Mouse (Mus musculus) midbrain, embryonic 11.5 days (tissue): ENCODE results near the gene Aacs. TPM values are rescaled to one million over a fixed set of nuclear protein-coding genes. Genes with fewer than 3 reads are reported as not detected.

ENCODE experiments used
- ATAC-seq: fragments of 200-750 bp; cut with Nextera tagmentation; 2 replicates; pipeline ENCODE4 v1.8.0; 2017; ENCODE audit warnings: moderate TSS enrichment, moderate library complexity; ENCODE audit not compliant: low FRiP score
- DNase-seq: peaks from one replicate; pipeline ENCODE4 v3.0.0; 2015; ENCODE audit warnings: low spot score; ENCODE audit errors: missing footprints
- H3K27ac ChIP-seq: fragments of 300-500 bp; sonication (generic); 2 replicates; pipeline ENCODE4 v1.5.1; 2014; ENCODE audit warnings: low read depth, low read length
- H3K27me3 ChIP-seq: fragments of 300-500 bp; sonication (generic); 2 replicates; pipeline ENCODE4 v1.6.1; 2014; ENCODE audit warnings: mild to moderate bottlenecking, low read length, moderate library complexity, mixed read lengths; ENCODE audit not compliant: control insufficient read depth, insufficient read depth
- H3K36me3 ChIP-seq: fragments of 300-500 bp; sonication (generic); 2 replicates; pipeline ENCODE4 v1.6.1; 2014; ENCODE audit warnings: mild to moderate bottlenecking, low read length, moderate library complexity, mixed read lengths; ENCODE audit not compliant: control insufficient read depth, insufficient read depth
- H3K4me1 ChIP-seq: fragments of 300-500 bp; sonication (generic); 2 replicates; pipeline ENCODE4 v1.6.1; 2014; ENCODE audit warnings: low read length; ENCODE audit not compliant: control insufficient read depth, insufficient read depth
- H3K4me2 ChIP-seq: fragments of 300-500 bp; sonication (generic); 2 replicates; pipeline ENCODE4 v1.6.1; 2014; ENCODE audit warnings: mild to moderate bottlenecking, moderate library complexity
- H3K4me3 ChIP-seq: fragments of 300-500 bp; sonication (generic); 2 replicates; pipeline ENCODE4 v1.5.1; 2014; ENCODE audit warnings: low read depth, low read length
- H3K9ac ChIP-seq: fragments of 300-500 bp; sonication (generic); 2 replicates; pipeline ENCODE4 v1.6.1; 2014; ENCODE audit warnings: low read length
- H3K9me3 ChIP-seq: fragments of 300-500 bp; sonication (generic); 2 replicates; pipeline ENCODE4 v1.6.1; 2016; ENCODE audit warnings: low read length; ENCODE audit not compliant: control insufficient read depth
- WGBS: fragments of 180-500 bp; shearing (Covaris S2); extraction: QIAGEN DNeasy Blood & Tissue Kit; methylation state at CpG from one replicate; pipeline ENCODE4 v1.1.7; 2014; 5-methylcytosine and 5-hydroxymethylcytosine counted together
- polyA plus RNA-seq: library from polyadenylated mRNA; unstranded; fragments of >200 nt; fragmentation: Nextera tagmentation; extraction: Ambion mirVana; gene quantifications from 2 replicates; pipeline ENCODE4 v1.2.1, GENCODE M21; 2014

Aacs gene
- polyA plus RNA-seq, 1 experiment from 2014 or later = 53.2 TPM

DNA sequence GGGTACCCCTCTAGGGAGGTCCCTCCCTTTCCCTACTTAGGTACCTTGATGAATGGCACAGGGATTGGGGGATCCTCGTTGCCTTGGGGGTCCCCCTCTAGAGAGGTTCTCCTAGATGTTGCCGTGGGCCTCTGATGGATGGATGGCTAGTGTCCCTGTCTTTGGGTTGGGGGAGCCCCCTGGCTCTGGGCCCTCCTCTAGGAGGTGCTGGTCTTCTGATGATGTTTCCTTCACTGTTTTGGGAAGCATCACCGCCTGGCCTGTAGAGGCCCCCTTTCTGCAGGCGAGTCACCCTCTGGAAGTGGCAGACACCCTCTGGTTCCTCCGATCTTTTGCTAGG lies 642 bp downstream of the Aacs start:
- DNase-seq (no peak), ATAC-seq (no peak)
- Histone ChIP-seq H3K4me2 (peak overlapping the region; percentile 58), H3K4me3 (peak overlapping the region; percentile 83), H3K9me3 (no peaks in the 10 kb centered on the region), H3K27me3 (no peaks in the 10 kb centered on the region), H3K4me1 (peaks cover 22% of the 10 kb centered on the region), H3K27ac (no peak overlapping the region), H3K9ac (peak overlapping the region; percentile 59), H3K36me3 (no peaks in the 10 kb centered on the region)
- WGBS = 21% methylated on average over 5 of the region's 5 CpGs

DNA sequence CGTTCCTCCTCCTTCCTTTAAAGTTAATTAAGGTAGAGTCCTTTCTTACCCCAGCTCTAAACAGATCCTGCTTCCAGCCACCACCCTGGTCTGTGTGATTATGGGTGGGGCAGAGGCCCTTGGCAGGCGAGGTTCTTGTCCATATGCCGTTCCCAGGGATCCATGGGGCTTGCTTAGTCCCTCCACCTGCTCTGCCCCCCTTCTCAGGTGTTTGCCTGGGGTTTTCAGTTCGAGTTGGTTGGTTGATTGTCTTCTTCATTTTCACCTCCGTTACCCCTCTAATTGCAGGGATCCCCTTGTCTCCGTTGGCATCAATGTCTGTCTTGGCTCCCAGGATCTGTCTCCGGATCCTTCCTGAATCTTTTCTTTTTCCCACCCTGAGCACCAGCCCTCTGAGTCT lies 1.2 kb downstream of the Aacs start:
- Histone ChIP-seq H3K36me3 (no peaks in the 10 kb centered on the region), H3K27ac (no peak overlapping the region)

DNA sequence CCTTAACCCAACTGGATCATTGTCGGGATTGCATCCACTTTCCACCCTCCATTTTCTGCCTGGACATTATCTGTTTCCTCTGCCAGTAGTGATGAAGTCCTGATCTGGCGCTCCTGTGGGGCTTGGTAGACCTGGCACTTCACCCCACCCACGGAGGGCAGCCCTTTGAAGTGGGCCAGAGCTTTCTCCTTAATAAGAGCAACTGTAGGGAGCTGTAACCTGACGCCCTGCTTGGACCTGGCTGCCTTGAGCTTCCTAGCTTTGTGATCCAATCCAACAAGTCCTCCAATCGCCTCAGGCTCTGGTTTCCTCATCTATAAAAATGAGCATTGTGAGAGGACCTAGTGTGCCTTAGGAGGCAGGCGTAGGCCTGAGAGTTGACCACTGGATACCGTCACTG lies 1.9 kb downstream of the Aacs start:
- Histone ChIP-seq H3K36me3 (no peaks in the 10 kb centered on the region), H3K27me3 (no peaks in the 10 kb centered on the region), H3K4me3 (peak overlapping the region; percentile 83), H3K9me3 (no peaks in the 10 kb centered on the region), H3K4me1 (peaks cover 22% of the 10 kb centered on the region), H3K4me2 (peak overlapping the region; percentile 58), H3K9ac (no peak overlapping the region; the same call in 1 of the 2 replicates), H3K27ac (no peak overlapping the region)
- DNase-seq = no peak
- WGBS = 71% methylated on average over 7 of the region's 7 CpGs
- ATAC-seq = no peak

More for the DNA sequence above, 1.2 kb downstream of the Aacs start:
- Histone ChIP-seq H3K9me3 (no peaks in the 10 kb centered on the region), H3K27me3 (no peaks in the 10 kb centered on the region), H3K4me3 (peak overlapping the region; percentile 83), H3K9ac (peak overlapping the region; percentile 59; the same call in 1 of the 2 replicates), H3K4me2 (peak overlapping the region; percentile 58), H3K4me1 (peaks cover 22% of the 10 kb centered on the region)
- 74% methylated on average over 7 of the region's 7 CpGs for WGBS
- ATAC-seq = no peak
- no peak for DNase-seq

DNA sequence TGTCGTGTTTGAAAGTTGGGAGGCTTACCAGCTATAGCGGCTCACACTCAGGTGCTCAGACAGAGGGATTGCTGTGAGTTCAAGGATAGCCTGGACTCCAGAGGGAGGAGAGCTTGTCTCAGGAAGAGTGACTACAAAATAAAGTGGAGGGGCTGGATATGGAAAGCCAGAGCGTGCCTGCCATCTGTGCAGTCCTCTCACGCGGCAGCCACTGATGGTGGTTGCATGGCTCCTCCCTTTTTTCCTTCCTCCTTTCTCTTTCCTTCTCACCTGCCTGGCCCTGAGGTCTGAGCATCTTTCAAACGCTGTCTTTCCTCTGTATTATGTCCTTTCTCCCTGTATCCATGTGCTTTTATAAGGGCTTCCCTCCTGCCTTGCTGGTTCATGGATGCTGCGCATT lies 2.4 kb downstream of the Aacs start:
- no peak overlapping the region for H3K9ac ChIP-seq
- H3K9me3 ChIP-seq = no peaks in the 10 kb centered on the region
- peaks cover 22% of the 10 kb centered on the region for H3K4me1 ChIP-seq
- no peak overlapping the region for H3K27ac ChIP-seq
- H3K27me3 ChIP-seq = no peaks in the 10 kb centered on the region
- H3K4me2 ChIP-seq = no peak overlapping the region
- DNase-seq (no peak), ATAC-seq (no peak)
- peaks cover 3% of the 10 kb centered on the region for H3K36me3 ChIP-seq
- H3K4me3 ChIP-seq = no peak overlapping the region
- WGBS = 80% methylated on average over 7 of the region's 7 CpGs

DNA sequence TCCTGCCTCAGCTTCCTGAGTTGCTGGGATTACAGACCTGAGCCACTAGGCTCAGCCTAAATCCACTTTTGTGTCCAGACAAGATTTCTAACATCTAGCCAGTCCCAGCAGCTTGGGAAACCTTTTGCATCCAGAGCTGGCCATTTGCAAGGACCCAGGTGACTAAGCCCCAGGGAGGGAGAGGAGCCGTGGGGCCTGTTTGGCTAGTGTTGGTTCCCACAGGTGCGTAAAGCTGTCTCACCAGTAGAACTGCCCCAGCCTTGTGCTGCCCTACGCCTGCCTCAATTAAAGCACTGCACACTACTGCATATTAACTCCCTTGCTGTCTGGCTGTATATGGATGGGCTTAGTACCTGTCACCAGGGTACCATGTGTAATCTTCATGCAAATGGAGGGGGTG lies 3.8 kb downstream of the Aacs start:
- no peak for DNase-seq
- no peak overlapping the region for H3K9ac ChIP-seq
- no peak overlapping the region for H3K27ac ChIP-seq
- no peaks in the 10 kb centered on the region for H3K9me3 ChIP-seq
- 95% methylated on average over 3 of the region's 3 CpGs for WGBS
- ATAC-seq = no peak
- H3K27me3 ChIP-seq = no peaks in the 10 kb centered on the region
- no peak overlapping the region for H3K4me3 ChIP-seq
- H3K4me2 ChIP-seq = no peak overlapping the region
- peaks cover 5% of the 10 kb centered on the region for H3K36me3 ChIP-seq
- H3K4me1 ChIP-seq = peaks cover 22% of the 10 kb centered on the region

DNA sequence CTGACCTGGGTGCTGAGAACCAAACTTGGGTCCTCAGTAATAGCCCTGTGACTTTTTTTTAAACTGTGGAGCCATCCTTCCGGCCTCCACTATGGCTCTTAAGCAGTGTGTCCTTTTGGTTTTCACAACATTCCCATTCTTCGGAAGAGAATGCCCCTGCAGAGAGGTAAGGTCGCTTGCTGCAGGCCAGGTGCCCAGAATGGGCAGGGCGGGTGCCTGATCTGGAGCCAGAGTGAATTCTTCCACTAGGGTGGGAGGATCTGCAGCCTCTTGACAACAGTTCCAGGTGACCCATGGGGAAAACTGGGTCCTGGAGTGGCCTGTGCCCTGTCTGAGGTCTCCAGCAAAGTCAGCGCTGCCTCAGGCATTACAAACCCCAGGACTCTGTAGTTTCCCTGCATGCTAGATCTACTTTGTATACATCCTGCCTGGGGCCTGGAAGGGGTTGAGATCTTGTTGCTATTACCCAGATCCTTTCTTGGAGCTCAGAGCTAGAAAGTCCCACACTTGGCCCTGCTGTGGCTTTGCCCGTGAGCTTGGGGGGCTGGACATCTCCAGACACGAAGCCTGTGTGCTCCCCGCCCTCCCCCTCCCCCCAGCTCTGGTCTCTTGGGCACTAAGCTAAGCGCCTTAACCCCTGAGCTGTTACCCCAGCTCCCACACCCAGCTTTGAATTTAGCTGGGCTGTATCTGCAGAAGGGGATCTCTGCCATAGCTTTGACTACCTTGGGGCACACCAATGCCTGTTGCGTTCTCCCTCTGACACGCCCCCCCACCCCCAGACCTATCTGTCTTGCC lies 5.0 kb downstream of the Aacs start:
- no peaks in the 10 kb centered on the region for H3K27me3 ChIP-seq
- peaks cover 19% of the 10 kb centered on the region for H3K4me1 ChIP-seq
- H3K4me3 ChIP-seq = no peak overlapping the region
- H3K9ac ChIP-seq = no peak overlapping the region
- H3K27ac ChIP-seq = no peak overlapping the region
- peaks cover 7% of the 10 kb centered on the region for H3K36me3 ChIP-seq
- H3K9me3 ChIP-seq = no peaks in the 10 kb centered on the region
- no peak overlapping the region for H3K4me2 ChIP-seq
- ATAC-seq (no peak), DNase-seq (no peak)
- 79% methylated on average over 11 of the region's 11 CpGs for WGBS

DNA sequence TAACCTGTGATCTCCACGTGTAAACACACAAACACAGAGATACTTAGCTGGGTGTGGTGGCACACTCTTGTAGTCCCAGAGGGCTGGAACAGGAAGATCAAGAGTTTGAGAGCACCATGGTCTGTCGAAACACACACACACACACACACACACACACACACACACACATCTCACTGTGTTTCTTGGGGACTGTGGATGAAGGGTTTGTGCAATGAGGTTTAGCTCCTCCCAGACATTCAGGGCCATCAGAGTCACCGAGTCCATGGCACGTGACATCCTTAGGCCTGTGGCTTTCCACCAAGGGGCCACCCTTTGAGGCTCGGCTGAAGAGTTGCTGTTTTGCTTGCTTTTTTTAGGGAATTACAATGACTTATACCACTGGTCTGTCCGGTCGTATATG lies 6.9 kb downstream of the Aacs start:
- peaks cover 9% of the 10 kb centered on the region for H3K4me1 ChIP-seq
- H3K36me3 ChIP-seq = peaks cover 7% of the 10 kb centered on the region
- H3K9me3 ChIP-seq = no peaks in the 10 kb centered on the region
- no peak for ATAC-seq
- no peak overlapping the region for H3K9ac ChIP-seq
- H3K27ac ChIP-seq = no peak overlapping the region
- 91% methylated on average over 7 of the region's 7 CpGs for WGBS
- H3K4me2 ChIP-seq = no peak overlapping the region
- no peak overlapping the region for H3K4me3 ChIP-seq
- DNase-seq = no peak
- no peaks in the 10 kb centered on the region for H3K27me3 ChIP-seq

DNA sequence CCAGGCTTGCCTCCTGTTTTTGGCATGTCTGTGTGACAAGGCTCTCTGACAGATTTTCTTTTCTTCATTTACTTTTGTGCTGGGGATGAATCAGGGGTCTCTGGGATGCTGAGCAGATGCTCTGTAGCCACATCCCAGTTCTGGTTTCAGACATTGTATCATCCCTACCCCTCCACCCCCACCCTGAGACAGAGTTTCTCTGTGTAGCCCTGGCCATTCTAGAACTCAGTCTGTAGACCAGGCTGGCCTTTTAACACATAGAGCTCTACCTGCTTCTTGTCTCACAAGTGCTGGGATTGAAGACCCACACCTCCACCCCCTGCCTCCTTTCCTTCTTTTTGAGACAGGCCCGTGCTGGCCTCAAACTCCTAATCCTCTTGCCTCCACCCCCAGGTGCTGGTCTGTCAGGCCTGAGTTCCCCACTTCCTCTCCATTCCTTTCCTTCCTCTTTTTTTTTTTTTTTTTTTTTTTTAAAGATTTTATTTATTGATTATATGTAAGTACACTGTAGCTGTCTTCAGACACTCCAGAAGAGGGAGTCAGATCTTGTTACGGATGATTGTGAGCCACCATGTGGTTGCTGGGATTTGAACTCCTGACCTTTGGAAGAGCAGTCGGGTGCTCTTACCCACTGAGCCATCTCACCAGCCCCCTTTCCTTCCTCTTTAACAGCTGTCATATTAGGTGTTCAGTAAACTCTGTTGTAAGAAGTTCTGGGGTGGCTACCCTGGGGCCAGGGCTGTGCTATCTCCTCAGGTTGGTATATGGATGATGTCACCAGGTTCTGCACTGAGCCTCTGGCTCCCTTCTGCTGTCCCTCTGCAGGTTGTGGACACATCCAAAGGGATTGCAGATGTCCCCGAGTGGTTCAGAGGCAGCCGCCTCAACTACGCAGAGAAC lies 8.3 kb downstream of the Aacs start:
- no peak for ATAC-seq
- H3K4me1 ChIP-seq = peaks cover 4% of the 10 kb centered on the region
- H3K4me2 ChIP-seq = no peak overlapping the region
- H3K9ac ChIP-seq = no peak overlapping the region
- DNase-seq = no peak
- H3K4me3 ChIP-seq = no peak overlapping the region
- H3K27ac ChIP-seq = no peak overlapping the region
- no peaks in the 10 kb centered on the region for H3K27me3 ChIP-seq
- peaks cover 7% of the 10 kb centered on the region for H3K36me3 ChIP-seq
- no peaks in the 10 kb centered on the region for H3K9me3 ChIP-seq
- 83% methylated on average over 5 of the region's 6 CpGs for WGBS
